Mouse (Mus musculus): ENCODE results near the gene Smtn. TPM values are rescaled to one million over a fixed set of nuclear protein-coding genes. Genes with fewer than 3 reads are reported as not detected.

The Smtn gene
- polyA plus RNA-seq, 1 experiment = 57.2 TPM

GRCm38 (mm10) chr11:3523840-3524582 is 16.4 kb downstream of the Smtn start:
- WGBS = 90% methylated on average over 7 of the region's 7 CpGs

GRCm38 (mm10) chr11:3522285-3523000 is 18.0 kb downstream of the Smtn start:
- no peak for DNase-seq
- TF ChIP-seq CTCF (conservative IDR thresholded peaks at IDR 0.05; ENCODE audit: insufficient read depth, insufficient read length, low read depth, low read length) (no peak), POLR2A (IDR thresholded peaks at IDR 0.05; ENCODE audit: low read depth, low read length) (no peak)
- no peaks in the 10 kb centered on the region for H3K27me3 ChIP-seq (replicated peaks; ENCODE audit: control insufficient read depth, insufficient read depth, low read length)
- 88% methylated on average over 17 of the region's 17 CpGs for WGBS
- H3K36me3 ChIP-seq (ENCODE audit: control insufficient read depth, insufficient read depth, low read length) = peaks cover 32% of the 10 kb centered on the region
- H3K4me1 ChIP-seq (ENCODE audit: control insufficient read depth, insufficient read depth, low read length) = peaks cover 4% of the 10 kb centered on the region; the same call in 1 of the 2 replicates
- no peak overlapping the region for H3K27ac ChIP-seq (ENCODE audit: insufficient read depth, low read depth, low read length)
- no peak overlapping the region for H3K4me3 ChIP-seq (ENCODE audit: insufficient read depth, low read depth, low read length)

More at GRCm38 (mm10) chr11:3523840-3524582, 16.4 kb downstream of the Smtn start:
- no peaks in the 10 kb centered on the region for H3K4me1 ChIP-seq (ENCODE audit: control insufficient read depth, insufficient read depth, low read length)
- H3K27ac ChIP-seq (ENCODE audit: insufficient read depth, low read depth, low read length) = no peak overlapping the region
- no peaks in the 10 kb centered on the region for H3K27me3 ChIP-seq (replicated peaks; ENCODE audit: control insufficient read depth, insufficient read depth, low read length)
- no peak for DNase-seq
- H3K36me3 ChIP-seq (ENCODE audit: control insufficient read depth, insufficient read depth, low read length) = peaks cover 32% of the 10 kb centered on the region
- no peak overlapping the region for H3K4me3 ChIP-seq (ENCODE audit: insufficient read depth, low read depth, low read length)
- TF ChIP-seq CTCF (conservative IDR thresholded peaks at IDR 0.05; ENCODE audit: insufficient read depth, insufficient read length, low read depth, low read length) = no peak

- Histone ChIP-seq H3K36me3 (ENCODE audit: control insufficient read depth, insufficient read depth, low read length) (peaks cover 30% of the 10 kb centered on the region), H3K4me3 (ENCODE audit: insufficient read depth, low read depth, low read length) (no peak overlapping the region), H3K27ac (ENCODE audit: insufficient read depth, low read depth, low read length) (no peak overlapping the region), H3K27me3 (replicated peaks; ENCODE audit: control insufficient read depth, insufficient read depth, low read length) (no peaks in the 10 kb centered on the region), H3K4me1 (ENCODE audit: control insufficient read depth, insufficient read depth, low read length) (peaks cover 4% of the 10 kb centered on the region; the same call in 1 of the 2 replicates)
- DNase-seq = no peak
- WGBS = 76% methylated on average over 23 of the region's 23 CpGs
- TF ChIP-seq POLR2A (IDR thresholded peaks at IDR 0.05; ENCODE audit: low read depth, low read length) = no peak
- TF ChIP-seq CTCF (conservative IDR thresholded peaks at IDR 0.05; ENCODE audit: insufficient read depth, insufficient read length, low read depth, low read length) = no peak
These were observed 18.8 kb downstream of the Smtn start for GRCm38 (mm10) chr11:3521339-3522224.

DNA sequence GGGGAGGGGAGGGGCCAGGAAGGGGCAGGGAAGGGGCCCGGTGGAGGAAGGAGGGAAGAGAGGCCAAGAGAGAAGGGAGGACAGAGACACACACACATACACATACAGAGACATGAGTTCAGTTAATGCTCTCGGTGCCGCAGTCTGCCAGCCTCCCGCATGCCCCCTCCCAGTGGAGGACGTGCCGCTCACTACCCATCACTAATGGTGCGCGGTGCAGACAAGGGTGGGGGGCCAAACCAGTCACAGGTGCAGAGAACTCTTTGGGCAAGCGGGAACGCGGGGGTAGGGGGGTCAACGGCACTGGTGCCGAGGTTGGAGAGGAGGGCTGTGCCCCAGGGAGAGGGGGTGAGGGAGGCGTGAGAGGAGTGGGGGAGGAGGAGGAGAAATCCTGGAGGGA is 19.5 kb downstream of the Smtn start:
- H3K4me1 ChIP-seq (ENCODE audit: control insufficient read depth, insufficient read depth, low read length) = peaks cover 5% of the 10 kb centered on the region
- H3K27ac ChIP-seq (ENCODE audit: insufficient read depth, low read depth, low read length) = no peak overlapping the region
- H3K36me3 ChIP-seq (ENCODE audit: control insufficient read depth, insufficient read depth, low read length) = peaks cover 25% of the 10 kb centered on the region
- H3K27me3 ChIP-seq (replicated peaks; ENCODE audit: control insufficient read depth, insufficient read depth, low read length) = no peaks in the 10 kb centered on the region
- no peak for DNase-seq
- no peak overlapping the region for H3K4me3 ChIP-seq (ENCODE audit: insufficient read depth, low read depth, low read length)
- 67% methylated on average over 14 of the region's 14 CpGs for WGBS
- TF ChIP-seq CTCF (conservative IDR thresholded peaks at IDR 0.05; ENCODE audit: insufficient read depth, insufficient read length, low read depth, low read length) (no peak), POLR2A (IDR thresholded peaks at IDR 0.05; ENCODE audit: low read depth, low read length) (no peak)

- 68% methylated on average over 11 of the region's 11 CpGs for WGBS
- DNase-seq = no peak
- Histone ChIP-seq H3K36me3 (ENCODE audit: control insufficient read depth, insufficient read depth, low read length) (peaks cover 19% of the 10 kb centered on the region), H3K4me1 (ENCODE audit: control insufficient read depth, insufficient read depth, low read length) (peaks cover 9% of the 10 kb centered on the region), H3K27me3 (replicated peaks; ENCODE audit: control insufficient read depth, insufficient read depth, low read length) (no peaks in the 10 kb centered on the region), H3K4me3 (ENCODE audit: insufficient read depth, low read depth, low read length) (no peak overlapping the region), H3K27ac (ENCODE audit: insufficient read depth, low read depth, low read length) (no peak overlapping the region)
- TF ChIP-seq CTCF (conservative IDR thresholded peaks at IDR 0.05; ENCODE audit: insufficient read depth, insufficient read length, low read depth, low read length) (no peak), POLR2A (IDR thresholded peaks at IDR 0.05; ENCODE audit: low read depth, low read length) (no peak)
These were observed 20.5 kb downstream of the Smtn start for GRCm38 (mm10) chr11:3519756-3520398.

DNA sequence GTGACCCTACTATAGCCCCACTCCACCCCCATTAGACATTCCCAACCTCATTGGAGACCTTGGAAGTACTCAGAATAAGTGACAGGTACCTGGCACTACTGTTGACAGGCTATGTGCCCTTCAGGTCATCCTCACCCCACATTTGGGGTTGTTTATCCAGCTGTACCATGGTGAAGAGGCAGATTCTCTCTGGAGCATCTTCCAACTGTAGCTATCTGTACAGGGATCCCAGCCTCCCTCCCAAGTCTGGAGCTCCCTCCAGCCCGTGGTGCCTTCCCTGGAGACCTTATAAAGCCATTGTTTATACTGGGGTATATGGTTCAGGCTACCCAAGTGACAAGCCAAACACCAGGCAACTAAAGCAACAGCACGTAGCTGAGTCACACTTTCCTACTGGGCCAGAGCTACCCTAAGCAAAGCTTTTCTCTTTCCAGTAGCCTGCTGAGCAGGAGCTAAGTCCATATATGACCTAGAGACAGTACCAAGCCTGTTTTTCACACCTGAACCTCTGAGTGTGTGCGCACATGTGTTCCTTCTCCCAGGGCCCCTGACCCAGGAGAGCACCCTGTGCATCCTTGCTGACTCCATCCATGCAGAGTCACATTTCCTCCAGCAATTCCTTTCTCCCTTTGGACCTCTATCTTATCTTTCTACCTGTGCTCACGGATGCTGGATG is 21.2 kb downstream of the Smtn start:
- DNase-seq = no peak
- Histone ChIP-seq H3K27ac (ENCODE audit: insufficient read depth, low read depth, low read length) (no peak overlapping the region), H3K27me3 (replicated peaks; ENCODE audit: control insufficient read depth, insufficient read depth, low read length) (no peaks in the 10 kb centered on the region), H3K4me1 (ENCODE audit: control insufficient read depth, insufficient read depth, low read length) (peaks cover 9% of the 10 kb centered on the region), H3K4me3 (ENCODE audit: insufficient read depth, low read depth, low read length) (no peak overlapping the region), H3K36me3 (ENCODE audit: control insufficient read depth, insufficient read depth, low read length) (peaks cover 17% of the 10 kb centered on the region)
- 71% methylated on average over 4 of the region's 4 CpGs for WGBS
- TF ChIP-seq POLR2A (IDR thresholded peaks at IDR 0.05; ENCODE audit: low read depth, low read length) (no peak), CTCF (conservative IDR thresholded peaks at IDR 0.05; ENCODE audit: insufficient read depth, insufficient read length, low read depth, low read length) (no peak)

Measured in kidney, adult 2 months (tissue).